Mouse (Mus musculus) frontal cortex, adult (tissue): ENCODE data around the gene Pgm1.

Source experiments
- ATAC-seq: cut with Nextera tagmentation; 2 replicates; pipeline ENCODE4 v1.9.2; 2017; ENCODE audit warnings: mild to moderate bottlenecking, moderate library complexity, mixed read lengths; ENCODE audit not compliant: low TSS enrichment

The Pgm1 gene

DNA sequence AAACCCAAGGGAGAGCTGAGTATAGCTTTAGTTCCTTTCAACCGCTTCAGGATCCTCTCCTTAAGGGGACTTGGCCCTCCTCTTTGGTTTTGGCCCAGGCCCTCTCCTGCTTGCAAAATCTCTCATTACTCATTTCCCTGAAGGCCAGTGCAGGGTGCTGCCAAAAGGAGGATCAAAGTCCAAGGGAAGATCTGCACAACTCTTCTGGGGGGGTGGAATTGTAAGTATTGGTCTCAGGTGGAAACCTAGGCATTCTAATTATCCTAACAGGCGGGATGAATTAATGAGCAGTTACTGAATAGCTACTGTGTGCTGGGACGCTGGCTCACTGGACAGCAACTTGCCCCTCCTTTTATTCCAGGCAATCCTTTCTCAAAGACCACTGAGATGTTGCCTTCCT, 82.3 kb downstream of the Pgm1 start:
- ATAC-seq: no peak

DNA sequence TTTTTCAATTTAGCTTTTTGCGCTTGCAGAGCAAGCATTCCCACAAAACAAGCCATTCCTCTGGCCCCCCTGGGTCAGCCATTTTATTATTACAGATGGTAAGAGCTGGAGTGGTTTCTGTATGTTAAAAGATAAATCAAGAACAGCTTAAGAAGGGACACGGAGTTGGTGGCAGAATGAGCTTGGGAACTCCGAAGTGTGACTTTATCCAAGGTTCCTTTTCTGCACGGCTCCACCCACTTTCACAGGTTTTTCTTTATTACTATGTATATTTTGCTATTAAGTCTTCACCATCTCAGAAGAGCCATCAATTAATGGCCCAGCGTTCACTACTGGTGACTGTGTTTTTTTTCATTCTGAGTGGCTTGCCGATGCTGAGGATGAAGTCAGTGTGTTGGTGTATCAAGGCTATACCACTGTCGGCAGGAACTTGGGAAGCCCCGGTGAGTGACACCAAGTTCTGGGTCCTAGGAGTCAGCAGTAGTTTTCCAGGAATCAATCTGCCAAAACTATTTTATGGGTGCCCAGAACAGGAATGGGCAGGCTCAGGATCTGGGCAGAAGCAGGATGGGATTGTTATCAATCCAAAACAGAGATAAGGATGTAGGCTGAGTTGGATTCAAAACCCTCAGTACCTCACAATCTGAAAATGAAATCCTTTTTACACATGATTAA, 83.3 kb downstream of the Pgm1 start:
- ATAC-seq: no peak

- no peak for ATAC-seq
Measured at GRCm38 (mm10) chr4:100027773-100028172, 98.6 kb downstream of the Pgm1 start.

GRCm38 (mm10) chr4:100028641-100029040, 99.4 kb downstream of the Pgm1 start:
- ATAC-seq: peak; percentile 92

DNA sequence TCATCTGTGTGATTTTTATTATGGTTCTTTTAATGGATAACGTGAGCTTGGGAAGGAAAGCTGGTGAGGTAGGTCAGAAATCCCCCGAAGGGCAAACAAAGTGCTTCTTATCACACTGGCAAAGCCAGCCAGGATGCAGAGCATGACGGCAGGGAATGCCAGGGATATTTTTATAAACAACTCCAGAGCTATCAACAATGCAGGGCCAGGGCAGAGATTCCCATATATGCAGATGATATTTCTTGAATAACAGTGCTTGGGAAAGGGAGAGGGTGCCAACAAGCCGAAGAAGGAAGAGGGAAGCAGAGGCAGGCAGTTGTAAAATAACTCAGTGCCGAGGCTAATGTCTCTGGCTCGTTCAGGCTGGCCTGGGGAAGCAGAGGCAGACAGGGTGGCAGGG, 102.1 kb downstream of the Pgm1 start:
- ATAC-seq: no peak

- ATAC-seq: no peak
Measured at GRCm38 (mm10) chr4:100032608-100033007, 103.4 kb downstream of the Pgm1 start.

- ATAC-seq: no peak
Measured at GRCm38 (mm10) chr4:100033944-100034343, 104.7 kb downstream of the Pgm1 start.

- ATAC-seq: no peak
Measured at GRCm38 (mm10) chr4:100034971-100035370, 105.8 kb downstream of the Pgm1 start.

DNA sequence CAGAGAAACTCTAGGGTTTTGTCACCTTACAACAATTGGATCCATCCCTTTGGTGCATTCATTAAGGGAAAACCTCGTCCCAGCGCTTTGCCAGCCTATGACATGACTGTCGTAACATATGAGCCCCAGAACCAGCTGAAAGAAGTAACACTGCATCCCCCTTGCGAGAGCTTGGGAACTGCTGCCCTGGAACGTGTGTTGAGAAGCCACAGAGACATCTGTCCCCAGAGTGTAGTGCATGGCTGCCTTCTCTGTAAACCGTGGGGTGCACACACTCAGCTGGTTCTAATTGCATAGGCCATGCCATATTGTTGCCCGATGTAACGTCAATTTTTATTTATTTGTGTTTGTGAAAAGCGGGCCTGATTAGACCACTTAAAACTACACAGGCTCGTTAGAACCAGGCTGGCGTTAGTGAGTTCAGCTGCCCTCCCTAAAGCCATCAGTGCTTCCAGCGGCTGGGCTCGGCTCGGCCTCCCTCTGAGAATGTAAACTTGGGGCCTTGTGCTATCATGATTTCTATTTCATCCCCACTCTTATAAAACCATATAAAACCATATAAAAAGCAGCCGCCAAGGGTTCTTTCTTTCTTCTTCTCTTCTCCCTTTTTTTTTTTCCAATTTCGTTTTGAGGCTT, 106.8 kb downstream of the Pgm1 start:
- ATAC-seq: peak; percentile 9; the same call in 1 of the 2 replicates
